Mouse (Mus musculus): ENCODE measurements at regions not wholly inside any gene's neighbourhood (a gene's known extent, or its start where the extent isn't known, plus 50 kb on each side); places are given as distances from the start of the nearest gene placed in this dataset.

DNA sequence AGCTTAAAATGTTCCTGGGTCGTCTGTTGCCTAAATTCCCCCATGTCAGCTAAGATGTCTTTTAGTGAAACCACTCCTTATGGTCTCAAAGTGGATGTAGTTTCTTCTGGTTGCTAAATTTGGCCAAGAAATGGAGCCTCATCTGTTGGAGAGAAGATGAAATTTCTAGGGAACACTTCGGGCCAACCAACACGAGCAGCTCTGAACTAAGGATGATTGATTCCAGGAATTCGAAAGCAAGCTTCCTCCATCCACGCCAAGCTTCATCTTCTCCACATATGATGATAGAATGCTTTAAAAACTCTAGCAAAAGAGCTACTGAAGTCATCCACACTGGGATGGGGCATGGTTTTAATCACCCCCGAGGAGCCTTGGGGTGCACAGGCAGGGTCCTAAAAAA lies 112.5 kb downstream of the Tmem215 start:
- TF ChIP-seq EP300 (IDR thresholded peaks at IDR 0.05; ENCODE audit: low read depth) (no peak), CTCF (IDR thresholded peaks at IDR 0.05; ENCODE audit: low read depth) (no peak)
